Mouse (Mus musculus) small intestine, adult 2 months (tissue): ENCODE data around the gene Olfr481. TPM values are rescaled to one million over a fixed set of nuclear protein-coding genes. Genes with fewer than 3 reads are reported as not detected.

Experiments
- H3K27ac ChIP-seq: fragments of 200-500 bp; 2 replicates; pipeline ENCODE4 v1.5.1; 2012; ENCODE audit warnings: low read depth, low read length, control low read depth, inconsistent platforms; ENCODE audit not compliant: insufficient read depth
- H3K27me3 ChIP-seq: fragments of 200-500 bp; 2 replicates; pipeline ENCODE4 v1.6.1; 2012; ENCODE audit warnings: mild to moderate bottlenecking, moderate library complexity, low read length, inconsistent platforms; ENCODE audit not compliant: control insufficient read depth, insufficient read depth
- H3K36me3 ChIP-seq: fragments of 200-500 bp; 2 replicates; pipeline ENCODE4 v1.6.1; 2012; ENCODE audit warnings: mild to moderate bottlenecking, low read length, control low read depth, inconsistent platforms; ENCODE audit not compliant: control insufficient read depth, insufficient read depth
- H3K4me1 ChIP-seq: fragments of 200-500 bp; 2 replicates; pipeline ENCODE4 v1.6.1; 2012; ENCODE audit warnings: low read length, inconsistent platforms, mixed read lengths; ENCODE audit not compliant: control insufficient read depth, insufficient read depth, insufficient read length
- H3K4me3 ChIP-seq: fragments of 200-500 bp; 2 replicates; pipeline ENCODE4 v1.5.1; 2012; ENCODE audit warnings: low read depth, mild to moderate bottlenecking, control low read depth, inconsistent platforms, low read length, moderate library complexity
- CTCF ChIP-seq: fragments of 200-500 bp; IDR thresholded peaks from 2 replicates; pipeline ENCODE4 v1.5.1; 2012; ENCODE audit warnings: low read depth, mild to moderate bottlenecking, control low read depth, inconsistent platforms, low read length, moderate library complexity, mixed read lengths; ENCODE audit not compliant: insufficient replicate concordance, insufficient read length; ENCODE audit errors: extremely low read depth
- POLR2A ChIP-seq: fragments of 200-500 bp; IDR thresholded peaks from 2 replicates; pipeline ENCODE4 v1.6.1; 2012; ENCODE audit warnings: low read depth, mild to moderate bottlenecking, control low read depth, inconsistent platforms, low read length, moderate library complexity
- WGBS: fragments of 180-500 bp; shearing (Covaris S2); methylation state at CpG from one replicate; pipeline ENCODE4 v1.1.7; 2018; 5-methylcytosine and 5-hydroxymethylcytosine counted together
- polyA plus RNA-seq: library from polyadenylated mRNA; depleted of rRNA; stranded (reverse); fragments of >200 nt; gene quantifications from 2 replicates; pipeline ENCODE4 v1.2.3, GENCODE M21; 2012; rRNA removed

Gene Olfr481
- polyA plus RNA-seq = not detected in 2 replicates

GRCm38 (mm10) chr7:108079555-108079954 is at the start of gene Olfr481:
Gene Olfr481 (plus strand): TSS chr7:108079855.
- no peaks in the 10 kb centered on the region for H3K36me3 ChIP-seq
- H3K27ac ChIP-seq = no peak within 1 kb of the TSS
- no peaks in the 10 kb centered on the region for H3K4me1 ChIP-seq
- no peak for TF ChIP-seq POLR2A
- no peak for TF ChIP-seq CTCF
- H3K4me3 ChIP-seq = no peak within 1 kb of the TSS
- H3K27me3 ChIP-seq = no peaks in the 10 kb centered on the region

GRCm38 (mm10) chr7:108033889-108034288 is 45.8 kb upstream of the Olfr481 start, which contains the start of gene Olfr478:
Gene Olfr478 (minus strand): TSS chr7:108033989.
- no peak within 1 kb of the TSS for H3K4me3 ChIP-seq
- TF ChIP-seq CTCF = no peak
- TF ChIP-seq POLR2A = no peak
- H3K36me3 ChIP-seq = no peaks in the 10 kb centered on the region
- H3K27me3 ChIP-seq = no peaks in the 10 kb centered on the region
- H3K4me1 ChIP-seq = no peaks in the 10 kb centered on the region
- no peak within 1 kb of the TSS for H3K27ac ChIP-seq
- 72% methylated on average over 3 of the region's 3 CpGs for WGBS

GRCm38 (mm10) chr7:108050393-108050792 is 29.3 kb upstream of the Olfr481 start, which contains the start of gene Olfr479:
Gene Olfr479 (plus strand): TSS chr7:108050693.
- H3K27me3 ChIP-seq = no peaks in the 10 kb centered on the region
- no peak for TF ChIP-seq POLR2A
- H3K4me1 ChIP-seq = no peaks in the 10 kb centered on the region
- H3K27ac ChIP-seq = no peak within 1 kb of the TSS
- H3K36me3 ChIP-seq = no peaks in the 10 kb centered on the region
- 84% methylated on average over 2 of the region's 2 CpGs for WGBS
- no peak within 1 kb of the TSS for H3K4me3 ChIP-seq

GRCm38 (mm10) chr7:108067246-108067645 is 12.4 kb upstream of the Olfr481 start, which contains the start of gene Olfr480:
Gene Olfr480 (minus strand): TSS chr7:108067346.
- Histone ChIP-seq H3K27ac (no peak within 1 kb of the TSS), H3K36me3 (no peaks in the 10 kb centered on the region), H3K27me3 (no peaks in the 10 kb centered on the region), H3K4me3 (no peak within 1 kb of the TSS), H3K4me1 (no peaks in the 10 kb centered on the region)
- TF ChIP-seq POLR2A (no peak), CTCF (no peak)
- 86% methylated on average over 1 of the region's 1 CpGs for WGBS

- no peak within 1 kb of the TSS for H3K27ac ChIP-seq
- H3K27me3 ChIP-seq = no peaks in the 10 kb centered on the region
- H3K4me3 ChIP-seq = no peak within 1 kb of the TSS
- no peaks in the 10 kb centered on the region for H3K36me3 ChIP-seq
- H3K4me1 ChIP-seq = no peaks in the 10 kb centered on the region
- TF ChIP-seq CTCF = no peak
- no peak for TF ChIP-seq POLR2A
- WGBS = 38% methylated on average over 1 of the region's 1 CpGs
Observed at GRCm38 (mm10) chr7:108097486-108097885, 17.8 kb downstream of the Olfr481 start, which contains the start of gene Olfr482. Gene Olfr482 (minus strand): TSS chr7:108097586.

GRCm38 (mm10) chr7:108100549-108100948 is 20.9 kb downstream of the Olfr481 start, which contains the start of gene Olfr483:
Gene Olfr483 (plus strand): TSS chr7:108100849.
- Histone ChIP-seq H3K4me3 (no peak within 1 kb of the TSS), H3K27me3 (no peaks in the 10 kb centered on the region), H3K4me1 (no peaks in the 10 kb centered on the region), H3K36me3 (no peaks in the 10 kb centered on the region), H3K27ac (no peak within 1 kb of the TSS)
- TF ChIP-seq POLR2A = no peak
- WGBS = 88% methylated on average over 1 of the region's 1 CpGs

GRCm38 (mm10) chr7:108120681-108121080 is 41.0 kb downstream of the Olfr481 start:
- no peak for TF ChIP-seq POLR2A
- TF ChIP-seq CTCF = no peak
- no peaks in the 10 kb centered on the region for H3K36me3 ChIP-seq
- H3K27ac ChIP-seq = no peak overlapping the region
- H3K4me3 ChIP-seq = no peak overlapping the region
- H3K4me1 ChIP-seq = no peaks in the 10 kb centered on the region
- no peaks in the 10 kb centered on the region for H3K27me3 ChIP-seq
- WGBS = 17% methylated on average over 1 of the region's 1 CpGs

GRCm38 (mm10) chr7:108121416-108121815 is 41.8 kb downstream of the Olfr481 start:
- Histone ChIP-seq H3K4me3 (no peak overlapping the region), H3K27me3 (no peaks in the 10 kb centered on the region), H3K36me3 (no peaks in the 10 kb centered on the region), H3K27ac (no peak overlapping the region), H3K4me1 (no peaks in the 10 kb centered on the region)
- TF ChIP-seq CTCF = no peak
- TF ChIP-seq POLR2A = no peak
- WGBS = 45% methylated on average over 1 of the region's 1 CpGs
